Mouse (Mus musculus) G1E (cell line): Measurements from ENCODE around the gene Cdc37.

ENCODE experiments used
- CTCF ChIP-seq: IDR thresholded peaks from 2 replicates; pipeline ENCODE4 v1.5.1; 2012; ENCODE audit warnings: low read depth, low read length, inconsistent platforms, mixed read lengths
- TAL1 ChIP-seq: conservative IDR thresholded peaks from 2 replicates; pipeline ENCODE4 v1.6.1; 2012; ENCODE audit warnings: low read depth, low read length, inconsistent platforms, mixed read lengths

DNA sequence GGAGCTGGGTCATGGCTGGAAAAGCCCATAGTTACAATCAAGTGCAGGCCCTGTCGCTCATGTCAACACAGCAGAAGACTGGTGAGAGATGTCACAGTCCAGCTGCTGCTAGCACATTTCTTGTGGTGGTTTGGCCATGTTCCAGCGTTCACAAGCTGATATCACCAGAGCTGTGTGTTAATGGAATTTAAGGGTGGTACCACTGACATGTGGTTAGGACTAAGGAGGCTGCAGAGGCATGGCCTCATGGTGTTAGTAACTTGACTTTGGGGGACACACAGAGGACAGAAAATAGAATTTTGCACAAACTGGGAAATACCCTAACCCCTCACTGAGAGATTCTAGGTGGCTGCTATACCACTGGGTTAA lies 23.5 kb downstream of the Cdc37 start:
- no peak for TF ChIP-seq CTCF
- no peak for TF ChIP-seq TAL1
